Mouse (Mus musculus) c-Kit-positive CD71-negative TER-119-negative erythroid progenitor cells, embryonic 14.5 days (primary cell): ENCODE data around the gene Ccser1.

ENCODE experiments used
- DNase-seq: peaks from one replicate; pipeline ENCODE4 v3.0.0-alpha.2; 2013; ENCODE audit warnings: low read depth

Gene Ccser1

GRCm38 (mm10) chr6:62055276-62055675 is 875.2 kb downstream of the Ccser1 start:
- no peak for DNase-seq

GRCm38 (mm10) chr6:62066363-62067023 is 886.4 kb downstream of the Ccser1 start:
- no peak for DNase-seq

GRCm38 (mm10) chr6:62067024-62067380 is 886.9 kb downstream of the Ccser1 start:
- no peak for DNase-seq

- no peak for DNase-seq
These were observed 925.3 kb downstream of the Ccser1 start for GRCm38 (mm10) chr6:62105464-62105863.

GRCm38 (mm10) chr6:62132531-62132930 is 952.4 kb downstream of the Ccser1 start:
- no peak for DNase-seq

DNA sequence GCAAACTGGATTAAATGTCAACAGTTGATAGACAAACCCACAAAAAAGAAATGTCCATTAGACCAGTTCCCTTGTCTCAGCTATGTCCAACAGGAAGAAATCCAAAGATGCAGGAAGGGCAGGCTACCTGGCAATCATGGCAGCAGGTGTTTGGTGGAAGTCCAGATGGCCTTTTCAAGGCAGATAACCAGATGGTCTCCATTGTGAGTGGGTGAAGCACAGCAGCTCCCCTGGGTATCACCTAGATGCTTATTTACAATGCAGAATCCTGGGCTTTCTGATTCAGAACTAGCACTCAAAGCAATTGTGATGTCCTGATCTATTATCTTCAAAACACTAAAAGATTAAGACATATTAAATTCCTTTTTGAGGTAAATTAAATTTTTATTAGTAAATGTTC is 980.2 kb downstream of the Ccser1 start:
- no peak for DNase-seq

DNA sequence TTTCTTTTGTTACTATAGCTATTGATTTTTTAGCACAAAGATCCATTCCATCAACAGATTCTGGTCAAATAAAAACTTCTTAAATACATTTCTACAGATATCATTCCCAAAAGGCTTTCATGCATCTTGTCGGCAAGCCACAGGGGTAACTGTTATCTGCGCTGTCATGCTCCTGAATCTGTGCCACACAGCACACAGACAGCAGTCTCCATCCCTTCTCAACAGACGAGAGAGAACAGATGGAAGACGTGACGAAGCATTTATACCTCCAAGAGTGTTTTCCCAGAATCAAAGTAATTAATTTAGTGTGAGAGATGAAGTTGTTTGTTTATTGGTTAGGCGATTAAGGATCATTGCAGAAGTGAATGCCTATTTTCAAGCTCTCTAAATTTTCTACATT is 982.5 kb downstream of the Ccser1 start:
- DNase-seq: no peak

- no peak for DNase-seq
These were observed 983.7 kb downstream of the Ccser1 start for GRCm38 (mm10) chr6:62163826-62164225.

DNA sequence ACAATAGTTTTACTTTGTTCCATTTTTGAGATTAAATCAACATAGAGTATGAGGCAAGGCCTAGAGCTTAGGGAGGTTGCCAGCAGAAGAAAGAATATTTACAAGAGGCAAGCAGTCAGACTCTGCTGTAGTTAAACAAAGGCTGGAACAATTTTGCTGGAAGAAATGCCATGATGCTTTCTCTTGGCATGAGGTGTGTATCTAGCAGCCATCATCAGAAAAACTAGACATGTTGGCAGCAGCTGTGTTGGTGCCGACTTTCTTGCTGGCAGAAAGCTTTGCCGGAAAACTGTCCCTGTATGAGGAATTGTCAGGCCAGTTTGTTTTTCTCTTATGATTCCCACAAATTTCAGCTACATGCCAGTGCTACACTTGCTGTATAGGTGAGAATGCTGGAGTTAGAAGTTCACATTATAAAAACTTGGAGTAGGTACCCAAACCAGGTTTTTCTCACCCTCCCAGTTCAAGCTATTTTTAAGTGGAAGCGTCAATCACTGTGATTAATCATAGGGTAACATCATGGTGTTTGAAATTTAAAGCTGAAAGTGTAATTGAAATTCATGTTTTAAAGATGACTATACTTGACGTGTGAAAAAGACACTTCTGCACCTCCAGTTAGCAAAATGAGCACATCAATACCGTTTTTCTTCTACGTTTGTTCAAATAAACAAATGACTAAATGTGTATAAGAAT is 1016.5 kb downstream of the Ccser1 start:
- no peak for DNase-seq

GRCm38 (mm10) chr6:62198768-62199167 is 1018.6 kb downstream of the Ccser1 start:
- no peak for DNase-seq

DNA sequence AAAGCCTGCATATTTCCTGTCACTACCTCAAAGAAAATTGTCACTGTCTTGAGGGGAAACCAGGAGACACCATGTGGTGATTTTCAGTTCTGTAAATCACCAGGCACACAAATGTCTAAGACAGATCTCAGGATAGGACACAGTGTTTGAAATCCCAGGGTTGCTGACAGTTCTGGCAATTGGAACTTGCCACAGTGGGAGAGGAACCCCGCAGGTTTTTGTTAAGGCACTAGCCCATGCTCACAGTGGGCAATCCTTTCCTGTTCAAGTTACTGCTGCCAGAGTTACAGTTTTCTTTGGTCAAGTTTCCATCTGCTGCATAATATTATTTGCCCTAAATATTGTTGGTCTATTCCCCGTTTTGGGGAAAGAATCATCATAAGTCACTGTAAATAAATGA is 1024.9 kb downstream of the Ccser1 start:
- DNase-seq: no peak

- no peak for DNase-seq
These were observed 1041.7 kb downstream of the Ccser1 start for GRCm38 (mm10) chr6:62221856-62222255.

- DNase-seq: no peak
These were observed 1083.8 kb downstream of the Ccser1 start for GRCm38 (mm10) chr6:62263899-62264298.

- no peak for DNase-seq
These were observed 1084.4 kb downstream of the Ccser1 start for GRCm38 (mm10) chr6:62264525-62264924.

- DNase-seq: no peak
These were observed 1101.1 kb downstream of the Ccser1 start for GRCm38 (mm10) chr6:62281256-62281655.

DNA sequence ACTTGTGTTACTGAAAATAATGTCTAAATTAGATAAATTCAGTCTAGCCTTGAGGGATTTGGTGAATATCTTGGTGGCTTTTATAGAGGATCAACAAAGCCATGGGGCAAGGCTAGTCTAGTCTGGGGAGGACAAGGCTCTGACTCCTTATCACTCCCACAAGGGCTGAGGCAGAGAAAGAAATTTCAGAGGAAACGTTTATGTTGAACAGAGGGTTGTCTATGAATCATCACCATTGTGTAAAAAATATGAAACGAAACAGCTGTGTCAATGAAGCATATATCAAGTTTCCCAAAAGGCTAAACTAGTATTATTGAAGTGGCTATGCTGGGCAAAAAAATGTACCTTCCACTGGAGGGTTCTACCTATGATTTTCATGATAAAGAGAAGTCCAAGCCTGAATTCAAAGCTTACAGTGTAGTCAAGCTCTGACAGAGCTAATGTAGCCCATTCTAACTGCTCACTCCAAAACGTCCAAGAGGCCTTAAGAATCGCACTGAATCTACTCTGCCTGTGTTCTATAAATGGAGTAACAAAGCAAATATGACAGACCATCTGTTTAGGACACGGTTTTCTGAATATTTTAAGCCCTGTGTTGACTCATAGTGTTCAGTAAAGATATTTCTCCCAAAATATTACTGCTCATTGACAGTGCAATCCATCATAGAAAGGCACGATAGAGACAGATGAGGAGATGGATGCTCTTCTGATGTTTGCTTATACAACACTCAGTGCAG is 1121.6 kb downstream of the Ccser1 start:
- DNase-seq: no peak

DNA sequence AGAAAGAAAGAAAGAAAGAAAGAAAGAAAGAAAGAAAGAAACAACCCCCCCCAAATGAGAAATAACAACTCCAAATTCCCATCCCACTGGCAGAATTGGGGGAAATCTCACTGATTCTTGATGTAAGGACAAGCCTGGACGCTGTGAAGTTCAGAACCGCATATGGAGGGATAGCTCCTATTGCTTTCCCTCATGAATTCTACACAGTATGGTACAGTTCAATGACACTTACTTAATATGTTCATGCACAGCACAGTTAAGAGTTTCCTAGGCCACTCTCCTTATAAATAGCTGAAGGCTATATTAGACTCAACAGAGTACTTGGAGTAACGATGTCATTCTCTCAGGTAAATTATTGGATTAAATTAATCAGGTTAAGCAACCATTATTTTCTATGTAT is 1138.5 kb downstream of the Ccser1 start:
- no peak for DNase-seq

GRCm38 (mm10) chr6:62340319-62340718 is 1160.2 kb downstream of the Ccser1 start:
- DNase-seq: no peak

- no peak for DNase-seq
These were observed 1187.7 kb downstream of the Ccser1 start for GRCm38 (mm10) chr6:62367802-62368201.
